Mouse (Mus musculus) common myeloid progenitor, adult 5-6 weeks (primary cell): ENCODE results near the gene Wnt3. TPM values are rescaled to one million over a fixed set of nuclear protein-coding genes. Genes with fewer than 3 reads are reported as not detected.

ENCODE experiments used
- ATAC-seq: replicated peaks from 2 replicates; pipeline ENCODE4 v1.8.0; 2016; ENCODE audit warnings: low read depth, mild to moderate bottlenecking, moderate TSS enrichment, inconsistent platforms; ENCODE audit not compliant: poor library complexity, severe bottlenecking
- total RNA-seq: library from RNA; stranded (forward); fragments of 200-1000, 187-1606 nt; gene quantifications from 2 replicates; pipeline ENCODE4 v1.2.3, GENCODE M21; 2017

Gene Wnt3
- total RNA-seq, 1 experiment from 2014 or later: not detected

- ATAC-seq: no peak
These were observed 2.7 kb upstream of the Wnt3 start for GRCm38 (mm10) chr11:103771160-103771817.

DNA sequence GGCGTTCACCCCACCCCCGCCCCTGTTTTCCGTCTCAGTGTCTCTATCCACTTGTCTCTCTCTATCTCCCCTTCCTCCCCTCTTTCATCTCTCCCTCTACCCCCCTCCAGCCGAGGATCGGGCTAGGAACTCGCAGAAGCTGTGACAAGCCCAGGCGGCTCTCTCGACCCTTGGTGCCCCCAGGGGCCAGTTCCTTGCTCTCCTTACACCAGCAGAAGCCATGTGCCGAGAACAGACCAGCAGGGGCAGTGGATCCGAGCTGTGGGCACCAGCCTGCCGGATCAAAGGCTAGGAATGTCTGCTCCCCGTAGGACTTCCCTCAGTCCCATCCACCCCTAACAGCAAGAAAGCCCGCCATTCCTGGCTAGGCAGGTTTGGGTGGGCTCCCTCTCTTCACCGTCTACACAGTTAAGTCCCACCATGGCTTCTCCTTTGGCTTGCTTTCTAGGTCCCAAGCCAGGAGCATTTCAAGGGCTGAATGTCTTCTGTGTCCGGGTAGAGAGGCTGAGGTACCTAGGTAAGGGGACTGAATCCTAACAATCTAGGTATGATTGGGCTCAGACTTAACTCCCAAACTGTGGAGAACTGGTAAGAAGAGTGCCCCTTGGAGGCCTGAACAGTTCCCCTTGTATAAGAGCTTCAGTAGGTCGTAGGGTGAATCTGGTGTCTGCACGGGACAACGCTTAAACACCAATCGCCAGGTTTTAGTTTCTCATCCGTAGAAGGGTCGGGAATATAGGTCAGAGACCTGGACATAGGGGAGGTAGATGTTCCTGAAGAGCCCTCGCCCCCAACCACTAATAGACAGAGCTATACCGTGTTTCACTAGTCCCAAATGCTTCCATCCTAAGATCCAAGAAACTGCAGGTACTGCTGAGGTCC, 1.2 kb upstream of the Wnt3 start:
- no peak for ATAC-seq

DNA sequence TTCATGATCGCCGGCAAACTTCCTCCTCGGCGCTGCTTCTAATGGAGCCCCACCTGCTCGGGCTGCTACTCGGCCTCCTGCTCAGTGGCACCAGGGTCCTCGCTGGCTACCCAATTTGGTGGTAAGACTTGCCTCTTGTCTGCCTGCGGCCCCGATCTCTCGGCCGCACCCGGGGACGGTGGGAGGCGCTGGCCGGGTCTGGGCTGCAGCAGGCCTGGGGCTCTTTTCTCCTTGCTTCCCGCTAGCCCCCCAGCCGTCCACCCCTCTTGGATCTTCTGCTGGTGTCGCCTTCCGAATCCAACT, 229 bp downstream of the Wnt3 start:
- no peak for ATAC-seq

- ATAC-seq: no peak
These were observed 6.2 kb downstream of the Wnt3 start for GRCm38 (mm10) chr11:103780152-103780551.

DNA sequence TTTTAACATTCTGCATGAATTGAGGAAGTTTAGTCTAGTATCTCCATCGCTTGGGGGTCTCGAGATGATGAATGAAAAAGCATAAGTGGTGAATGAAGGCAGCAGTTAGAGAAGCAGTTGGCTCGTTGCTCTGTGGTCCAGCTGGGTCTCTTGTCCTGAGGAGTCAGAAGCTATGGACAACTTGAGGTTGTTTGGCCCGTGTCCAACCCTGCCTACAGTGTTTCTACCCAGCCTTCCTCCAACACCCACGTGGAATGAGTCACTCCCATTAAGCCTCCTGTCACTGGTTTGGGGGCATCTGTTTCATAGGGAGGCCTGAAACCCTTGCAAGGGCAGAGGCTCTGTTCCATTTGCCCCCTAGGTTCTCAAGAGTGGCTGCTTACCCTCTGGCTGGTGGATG, 16.0 kb downstream of the Wnt3 start:
- no peak for ATAC-seq

DNA sequence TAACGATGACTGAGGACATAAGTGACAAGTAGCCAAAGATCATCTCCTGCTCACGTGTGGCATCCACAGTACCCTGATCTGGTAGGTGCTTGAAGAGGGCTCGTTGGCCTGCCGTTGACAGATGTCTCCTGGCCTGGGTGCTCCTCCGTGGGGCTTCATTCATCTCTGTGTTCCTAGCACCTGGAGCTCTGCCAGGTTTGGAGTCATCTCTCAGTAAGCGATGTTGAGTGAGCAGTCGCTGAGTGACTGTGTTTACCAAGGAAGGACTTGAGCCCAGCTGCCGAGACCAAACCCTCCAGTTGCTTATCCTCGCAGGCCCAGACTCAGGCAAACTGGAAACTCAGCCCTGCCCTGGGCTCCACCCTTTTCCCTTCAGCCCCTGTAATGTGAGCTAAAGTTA, 27.2 kb downstream of the Wnt3 start:
- ATAC-seq: no peak

- ATAC-seq: no peak
These were observed 30.2 kb downstream of the Wnt3 start for GRCm38 (mm10) chr11:103804126-103804525.

DNA sequence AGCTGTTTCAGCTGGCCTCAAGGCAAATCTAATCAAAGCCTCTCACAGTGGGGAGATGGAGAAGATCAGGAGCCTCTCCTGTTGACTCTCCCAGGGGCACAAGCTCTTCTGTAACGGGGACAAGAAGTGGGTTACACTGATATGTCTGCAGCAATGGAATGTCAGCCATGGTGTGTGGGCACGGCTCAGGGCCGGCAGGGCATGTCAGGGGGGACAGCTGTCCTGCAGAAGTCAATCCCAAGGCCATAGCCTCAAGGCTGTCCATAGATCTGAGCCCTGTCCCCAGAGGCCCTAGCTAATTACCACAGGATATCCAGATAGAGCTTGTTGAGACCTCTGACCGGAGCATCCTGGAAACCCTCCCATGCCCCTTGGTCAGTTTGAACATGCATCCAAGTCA, 30.9 kb downstream of the Wnt3 start:
- no peak for ATAC-seq

GRCm38 (mm10) chr11:103807966-103808365, 34.0 kb downstream of the Wnt3 start:
- ATAC-seq: no peak

- no peak for ATAC-seq
These were observed 35.0 kb downstream of the Wnt3 start for GRCm38 (mm10) chr11:103808771-103809610.

DNA sequence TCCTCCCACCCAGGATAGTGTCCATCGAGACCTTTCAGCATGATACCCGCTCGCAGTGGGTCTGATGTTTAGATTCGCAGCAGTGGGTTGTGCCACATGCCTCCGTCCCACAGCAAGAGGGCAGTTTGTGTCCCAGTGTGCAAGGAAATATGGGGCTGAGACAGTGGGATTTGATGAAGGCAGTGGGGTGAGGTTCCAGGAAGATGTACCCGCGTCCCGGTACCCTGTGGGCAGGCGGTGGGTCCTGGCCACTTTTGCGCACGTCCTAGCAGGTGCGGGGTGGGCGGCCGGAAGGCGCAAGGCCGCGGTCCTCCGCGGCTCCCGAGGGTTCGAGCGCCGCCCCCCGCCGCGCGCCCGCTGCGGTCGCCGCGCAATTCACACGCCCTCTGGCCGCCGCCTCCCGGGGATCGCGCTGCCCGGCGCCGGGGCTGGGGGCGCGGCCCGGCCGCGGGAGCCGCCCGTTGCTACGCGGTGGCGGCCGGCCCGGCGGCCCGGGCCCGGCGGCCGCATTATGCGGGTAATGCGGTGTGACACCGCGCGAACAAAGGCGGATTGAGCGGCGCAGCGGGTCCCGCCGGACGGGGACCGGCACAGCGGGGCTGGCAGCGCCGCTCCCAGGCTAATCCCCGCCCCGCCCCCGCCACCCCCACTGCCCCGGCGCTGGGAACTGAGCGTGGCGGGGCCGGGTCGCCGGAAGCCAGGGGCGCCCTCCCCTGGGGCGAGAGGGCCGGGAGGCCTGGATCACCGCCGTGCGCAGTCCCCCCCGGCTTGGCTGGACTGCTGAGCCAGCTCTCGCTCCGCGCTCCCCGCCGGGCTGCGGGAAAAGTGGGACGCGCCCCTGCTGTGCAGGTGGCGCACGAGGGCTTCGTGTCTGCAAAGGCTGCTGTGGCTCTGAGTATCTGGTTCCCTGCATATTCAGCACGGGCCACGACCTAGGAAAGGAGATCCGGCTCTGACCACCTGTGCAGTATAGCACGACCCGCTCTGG, 36.0 kb downstream of the Wnt3 start:
- ATAC-seq: 0 out of 2 replicates have a peak, but pooled peaks have one; percentile 22

DNA sequence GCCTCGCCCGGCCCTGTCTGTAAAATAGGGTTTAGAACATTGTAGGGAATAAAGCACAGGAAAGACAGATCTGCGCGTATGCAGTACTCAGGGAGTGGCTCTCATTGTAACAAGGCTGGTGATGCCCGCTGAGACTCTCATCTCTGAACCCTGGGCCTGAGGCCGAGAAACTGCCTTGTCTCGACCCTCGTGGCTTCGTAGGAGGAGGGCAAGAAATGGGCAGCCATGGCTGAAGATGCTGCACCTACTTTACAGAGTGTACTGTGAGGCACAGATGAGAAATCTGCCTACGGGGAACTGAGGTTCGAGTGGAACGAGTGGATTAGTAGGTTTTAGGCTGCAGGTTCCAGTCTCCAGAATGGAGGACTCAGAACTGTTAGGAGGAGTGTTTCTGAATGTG, 36.7 kb downstream of the Wnt3 start:
- ATAC-seq: no peak

- ATAC-seq: no peak
These were observed 37.3 kb downstream of the Wnt3 start for GRCm38 (mm10) chr11:103811246-103811645.

- ATAC-seq: no peak
These were observed 40.9 kb downstream of the Wnt3 start for GRCm38 (mm10) chr11:103814808-103815207.

DNA sequence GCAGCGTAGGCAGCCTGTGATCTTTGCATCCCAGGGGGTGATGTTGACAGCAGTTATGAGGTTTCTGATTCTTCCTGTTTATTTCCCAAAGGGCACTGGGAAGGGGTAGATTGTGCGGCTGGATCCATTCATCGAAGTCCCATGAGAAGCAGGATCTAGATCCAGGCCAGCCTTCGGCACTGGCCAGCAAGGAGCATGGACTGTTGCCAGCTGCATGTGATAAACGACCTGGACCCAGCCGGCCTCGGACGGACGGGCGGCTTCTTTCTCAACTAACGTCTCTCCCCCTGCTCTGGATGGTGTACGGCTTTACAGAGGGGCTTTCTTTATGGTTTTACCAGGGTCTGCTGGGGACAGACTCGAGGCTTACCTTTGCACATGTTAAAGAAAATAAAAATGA, 42.0 kb downstream of the Wnt3 start:
- ATAC-seq: no peak

DNA sequence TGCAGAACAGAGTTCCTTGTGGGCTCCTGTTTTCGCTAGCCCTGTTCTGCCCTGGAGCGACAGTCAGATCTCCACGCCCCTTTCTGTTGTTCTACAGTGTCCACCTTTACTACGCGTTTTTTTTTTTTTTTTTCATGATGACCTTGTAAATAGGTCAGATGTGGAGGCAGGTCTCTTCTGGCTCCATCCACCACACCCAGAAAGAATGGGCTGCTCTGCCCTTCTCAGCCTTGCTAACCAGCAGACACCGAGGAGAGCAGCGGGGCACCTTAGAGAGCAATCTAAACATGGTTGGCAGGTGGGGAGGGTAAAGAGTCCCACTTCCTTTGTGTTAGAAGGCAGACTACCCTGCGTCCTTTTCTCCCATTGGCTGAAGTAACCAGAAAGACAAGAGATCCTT, 42.8 kb downstream of the Wnt3 start:
- no peak for ATAC-seq

GRCm38 (mm10) chr11:103827201-103827600, 53.3 kb downstream of the Wnt3 start:
- ATAC-seq: no peak

DNA sequence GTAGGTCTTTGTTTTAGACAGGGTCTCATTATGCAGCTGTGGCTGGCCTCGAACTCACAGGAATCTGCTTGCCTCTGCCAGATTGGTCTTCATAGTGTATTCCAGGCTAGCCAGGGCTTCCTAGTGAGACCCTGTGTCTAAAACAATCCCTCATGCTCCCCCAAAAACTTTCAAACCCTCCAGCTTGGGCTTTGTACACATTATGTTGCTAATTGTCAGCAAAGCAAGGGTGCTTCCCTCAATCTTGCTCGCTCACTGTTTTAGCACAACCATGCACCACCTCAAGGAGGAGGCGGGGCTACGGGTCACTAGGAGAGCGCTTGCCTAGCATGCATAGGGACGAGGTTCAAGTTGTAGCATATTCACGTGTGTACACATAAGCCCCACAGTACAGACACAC, 54.9 kb downstream of the Wnt3 start:
- ATAC-seq: no peak

- no peak for ATAC-seq
These were observed 56.0 kb downstream of the Wnt3 start for GRCm38 (mm10) chr11:103829956-103830355.

- ATAC-seq: no peak
These were observed 56.5 kb downstream of the Wnt3 start for GRCm38 (mm10) chr11:103830476-103830875.
